Mouse (Mus musculus) stomach, embryonic 14.5 days (tissue): ENCODE data around the gene Cdc73. TPM values are rescaled to one million over a fixed set of nuclear protein-coding genes. Genes with fewer than 3 reads are reported as not detected.

ENCODE experiments used
- ATAC-seq: fragments of 200-750 bp; cut with Nextera tagmentation; 2 replicates; pipeline ENCODE4 v1.8.0; 2017; ENCODE audit warnings: low read depth, moderate TSS enrichment; ENCODE audit not compliant: insufficient number of reproducible peaks, insufficient read depth, low FRiP score
- H3K27ac ChIP-seq: fragments of 300-500 bp; sonication (generic); 2 replicates; pipeline ENCODE4 v1.5.1; 2014; ENCODE audit warnings: mild to moderate bottlenecking, low read length, moderate library complexity, mixed read lengths
- H3K27me3 ChIP-seq: fragments of 300-500 bp; sonication (generic); 2 replicates; pipeline ENCODE4 v1.6.1; 2014; ENCODE audit warnings: low read length, control low read depth, mixed read lengths; ENCODE audit not compliant: control insufficient read depth, insufficient read depth
- H3K36me3 ChIP-seq: fragments of 300-500 bp; sonication (generic); 2 replicates; pipeline ENCODE4 v1.6.1; 2014; ENCODE audit warnings: mild to moderate bottlenecking, control low read depth, low read length, moderate library complexity, mixed read lengths; ENCODE audit not compliant: control insufficient read depth, insufficient read depth
- H3K4me1 ChIP-seq: fragments of 300-500 bp; sonication (generic); 2 replicates; pipeline ENCODE4 v1.6.1; 2014; ENCODE audit warnings: low read length, control low read depth, mixed read lengths; ENCODE audit not compliant: control insufficient read depth, insufficient read depth
- H3K4me2 ChIP-seq: fragments of 300-500 bp; sonication (generic); replicated peaks from 2 replicates; pipeline ENCODE4 v1.6.1; 2014; ENCODE audit warnings: low read depth, low read length, control low read depth
- H3K4me3 ChIP-seq: fragments of 300-500 bp; sonication (generic); 2 replicates; pipeline ENCODE4 v1.5.1; 2014; ENCODE audit warnings: low read depth, low read length, control low read depth
- H3K9ac ChIP-seq: fragments of 300-500 bp; sonication (generic); replicated peaks from 2 replicates; pipeline ENCODE4 v1.6.1; 2014; ENCODE audit warnings: low read depth, mild to moderate bottlenecking, control low read depth, low read length, moderate library complexity, mixed read lengths
- H3K9me3 ChIP-seq: fragments of 300-500 bp; sonication (generic); 2 replicates; pipeline ENCODE4 v1.6.1; 2016; ENCODE audit warnings: low read depth, low read length, control low read depth; ENCODE audit not compliant: control insufficient read depth
- WGBS: fragments of 180-500 bp; shearing (Covaris S2); extraction: QIAGEN DNeasy Blood & Tissue Kit; methylation state at CpG from one replicate; pipeline ENCODE4 v1.1.7; 2014; 5-methylcytosine and 5-hydroxymethylcytosine counted together
- polyA plus RNA-seq: library from polyadenylated mRNA; unstranded; fragments of >200 nt; fragmentation: Nextera tagmentation; extraction: Ambion mirVana; gene quantifications from 2 replicates; pipeline ENCODE4 v1.2.1, GENCODE M21; 2014

The Cdc73 gene
- polyA plus RNA-seq, 1 experiment from 2014 or later, result 20.3 TPM

DNA sequence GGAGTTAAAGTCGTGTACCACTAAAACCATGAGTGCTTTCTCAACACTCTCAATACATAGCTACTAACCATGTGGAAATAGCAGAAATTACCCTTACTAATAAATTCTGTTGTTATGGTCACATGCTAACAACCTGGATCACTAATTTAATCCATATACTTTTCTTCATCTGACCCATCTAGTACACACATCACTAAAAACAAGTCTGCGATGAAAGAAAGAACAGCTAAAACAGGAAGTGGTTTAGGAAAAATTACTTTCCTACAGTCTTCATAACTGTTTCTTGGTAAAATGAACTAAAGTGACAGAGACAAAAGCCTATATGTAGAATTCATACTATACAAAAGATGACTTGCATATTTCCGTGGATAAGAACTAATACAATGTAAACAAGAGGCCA, 49.0 kb downstream of the Cdc73 start:
- no peak overlapping the region for H3K9ac ChIP-seq
- 0 out of 2 replicates have a peak, but pooled peaks cover 4% of the 10 kb centered on the region for H3K36me3 ChIP-seq
- no peak overlapping the region for H3K4me3 ChIP-seq
- H3K27ac ChIP-seq, result no peak overlapping the region
- H3K4me2 ChIP-seq, result no peak overlapping the region
- no peaks in the 10 kb centered on the region for H3K4me1 ChIP-seq
- no peak for ATAC-seq
- H3K9me3 ChIP-seq, result no peaks in the 10 kb centered on the region
- no peaks in the 10 kb centered on the region for H3K27me3 ChIP-seq
- WGBS, result 89% methylated on average over 3 of the region's 3 CpGs

DNA sequence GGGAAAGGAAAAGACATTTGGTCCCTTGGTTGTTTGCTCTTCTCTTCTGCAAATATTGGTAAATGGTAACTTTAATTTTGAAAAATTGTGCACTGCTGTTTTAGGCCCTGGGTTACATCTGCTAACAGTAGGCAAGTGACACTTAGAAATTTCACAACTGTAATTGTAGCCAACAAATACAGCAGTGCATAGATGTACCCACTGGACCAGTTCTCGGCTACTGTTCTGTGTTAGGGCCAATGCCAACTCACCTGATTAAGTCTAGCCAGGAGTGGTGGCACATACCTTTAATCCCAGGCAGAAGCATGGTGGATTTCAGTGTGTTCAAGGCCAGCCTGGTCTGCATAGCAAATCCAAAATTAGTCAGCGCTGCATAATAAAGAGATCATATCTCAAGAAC, 52.4 kb downstream of the Cdc73 start:
- H3K36me3 ChIP-seq, result 0 out of 2 replicates have a peak, but pooled peaks cover 4% of the 10 kb centered on the region
- no peak for ATAC-seq
- H3K9ac ChIP-seq, result no peak overlapping the region
- no peaks in the 10 kb centered on the region for H3K4me1 ChIP-seq
- H3K4me2 ChIP-seq, result no peak overlapping the region
- WGBS, result 94% methylated on average over 2 of the region's 2 CpGs
- no peak overlapping the region for H3K27ac ChIP-seq
- H3K9me3 ChIP-seq, result no peaks in the 10 kb centered on the region
- no peaks in the 10 kb centered on the region for H3K27me3 ChIP-seq
- H3K4me3 ChIP-seq, result no peak overlapping the region

DNA sequence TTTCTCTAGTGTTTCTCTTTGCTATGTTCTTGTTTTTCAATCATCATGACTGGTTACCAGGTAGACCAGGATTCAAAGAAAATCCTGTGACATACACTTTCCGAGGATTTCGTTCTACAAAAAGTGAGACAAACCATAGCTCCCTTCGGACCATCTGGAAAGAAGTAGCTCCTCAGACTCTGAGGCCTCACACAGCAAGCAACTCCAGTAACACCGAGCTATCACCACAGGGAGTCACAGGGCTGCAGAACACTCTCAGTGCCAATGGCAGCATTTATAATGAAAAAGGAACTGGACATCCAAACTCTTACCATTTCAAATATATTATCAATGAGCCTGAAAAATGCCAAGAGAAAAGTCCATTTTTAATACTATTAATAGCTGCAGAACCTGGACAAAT, 56.5 kb downstream of the Cdc73 start:
- no peak overlapping the region for H3K9ac ChIP-seq
- no peaks in the 10 kb centered on the region for H3K36me3 ChIP-seq
- H3K4me1 ChIP-seq, result no peaks in the 10 kb centered on the region
- H3K27me3 ChIP-seq, result no peaks in the 10 kb centered on the region
- H3K27ac ChIP-seq, result no peak overlapping the region
- no peak overlapping the region for H3K4me2 ChIP-seq
- no peaks in the 10 kb centered on the region for H3K9me3 ChIP-seq
- no peak for ATAC-seq
- 91% methylated on average over 4 of the region's 4 CpGs for WGBS
- H3K4me3 ChIP-seq, result no peak overlapping the region

DNA sequence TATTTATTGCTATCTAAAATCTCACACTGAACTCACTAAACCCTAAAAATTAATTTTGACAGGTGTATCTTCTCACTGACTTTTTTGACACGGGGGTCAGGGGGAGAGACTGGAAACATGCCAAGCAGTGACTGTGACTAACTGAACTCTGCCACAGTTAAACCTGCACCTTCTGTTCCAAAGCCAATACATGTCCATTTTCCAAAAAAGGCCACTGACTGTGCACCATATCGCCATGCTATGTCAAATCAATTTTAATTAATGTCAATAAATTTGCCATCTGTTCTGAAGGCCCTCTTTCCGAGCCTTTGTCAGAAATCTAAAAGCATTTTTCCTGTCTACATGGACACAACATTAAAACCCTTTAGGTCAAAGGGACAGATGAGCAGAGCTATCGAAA, 57.3 kb downstream of the Cdc73 start:
- Histone ChIP-seq H3K9me3 (no peaks in the 10 kb centered on the region), H3K27me3 (no peaks in the 10 kb centered on the region), H3K4me3 (no peak overlapping the region), H3K4me1 (no peaks in the 10 kb centered on the region), H3K27ac (no peak overlapping the region), H3K36me3 (no peaks in the 10 kb centered on the region), H3K4me2 (no peak overlapping the region), H3K9ac (no peak overlapping the region)
- ATAC-seq, result no peak
- WGBS, result 54% methylated on average over 4 of the region's 4 CpGs

DNA sequence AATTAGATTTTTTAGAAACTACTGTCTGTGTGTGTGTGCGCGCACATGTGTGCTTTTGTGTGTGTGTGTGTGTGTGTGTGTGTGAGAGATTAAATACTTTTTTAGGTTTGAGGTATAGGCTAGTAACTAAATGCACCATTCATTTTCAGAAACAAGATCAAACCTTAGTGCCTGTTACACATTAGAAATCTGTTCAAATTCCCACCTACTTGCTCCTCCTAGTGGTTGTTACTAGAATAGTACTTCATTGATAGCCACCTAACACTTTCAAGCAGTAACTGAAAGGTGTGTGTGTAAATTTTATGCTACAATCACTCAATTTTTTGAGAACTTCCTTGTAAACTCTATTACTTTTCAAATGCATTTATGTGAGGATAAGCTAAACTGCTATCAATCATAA, 58.5 kb downstream of the Cdc73 start:
- H3K4me2 ChIP-seq, result no peak overlapping the region
- 100% methylated on average over 2 of the region's 2 CpGs for WGBS
- H3K4me3 ChIP-seq, result no peak overlapping the region
- H3K36me3 ChIP-seq, result no peaks in the 10 kb centered on the region
- no peaks in the 10 kb centered on the region for H3K27me3 ChIP-seq
- no peak overlapping the region for H3K27ac ChIP-seq
- no peaks in the 10 kb centered on the region for H3K9me3 ChIP-seq
- no peak overlapping the region for H3K9ac ChIP-seq
- no peak for ATAC-seq
- no peaks in the 10 kb centered on the region for H3K4me1 ChIP-seq

DNA sequence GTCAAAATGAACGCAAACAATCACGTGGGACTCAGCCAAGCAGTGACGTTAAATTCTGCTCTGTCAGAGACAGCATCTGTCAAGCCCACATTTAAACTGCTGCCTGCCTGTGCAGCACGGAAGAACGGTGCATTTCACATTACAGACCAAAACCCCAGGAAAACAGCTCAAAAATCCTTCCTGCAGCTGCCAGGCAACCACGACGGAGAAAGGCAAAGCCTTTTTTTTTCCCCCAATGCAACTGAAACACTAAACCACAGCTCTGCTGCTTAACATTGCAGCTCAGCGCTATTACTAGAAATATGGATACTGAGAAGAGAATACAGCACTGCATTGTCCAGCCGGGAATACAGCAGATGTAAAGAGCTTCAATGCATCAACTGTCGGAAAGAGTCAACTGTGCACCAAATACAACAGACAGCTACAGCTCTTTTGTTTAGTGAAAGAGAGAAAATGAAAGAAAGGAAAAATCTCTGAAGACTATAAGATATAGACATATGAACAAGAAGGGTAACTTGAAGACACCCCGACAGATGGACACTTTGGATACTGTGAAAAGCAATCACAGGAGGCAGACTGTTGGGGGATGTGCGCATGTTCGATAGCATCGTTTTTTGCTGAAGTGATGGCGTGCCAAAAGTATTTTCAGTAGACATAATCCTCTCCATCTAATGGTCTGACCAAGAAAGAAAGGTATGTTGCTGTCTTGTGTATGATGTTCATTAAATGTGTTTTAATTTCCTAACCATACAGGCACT, 61.9 kb downstream of the Cdc73 start, which contains the start of gene B3galt2:
Gene B3galt2, plus strand, starts transcription at position 15 of the 758 bp plus-strand sequence.
- H3K9me3 ChIP-seq, result no peaks in the 10 kb centered on the region
- peak within 1 kb of the TSS; percentile 48; the same call in 1 of the 2 replicates for H3K27ac ChIP-seq
- peak within 1 kb of the TSS; percentile 11; the same call in 1 of the 2 replicates for H3K4me3 ChIP-seq
- WGBS, result 39% methylated on average over 15 of the region's 15 CpGs
- H3K27me3 ChIP-seq, result no peaks in the 10 kb centered on the region
- ATAC-seq, result 0 out of 2 replicates have a peak, but pooled peaks have one; percentile 14
- H3K9ac ChIP-seq, result no peak within 1 kb of the TSS; the same call in 1 of the 2 replicates
- peak within 1 kb of the TSS; percentile 44 for H3K4me2 ChIP-seq
- no peaks in the 10 kb centered on the region for H3K36me3 ChIP-seq
- no peaks in the 10 kb centered on the region for H3K4me1 ChIP-seq

DNA sequence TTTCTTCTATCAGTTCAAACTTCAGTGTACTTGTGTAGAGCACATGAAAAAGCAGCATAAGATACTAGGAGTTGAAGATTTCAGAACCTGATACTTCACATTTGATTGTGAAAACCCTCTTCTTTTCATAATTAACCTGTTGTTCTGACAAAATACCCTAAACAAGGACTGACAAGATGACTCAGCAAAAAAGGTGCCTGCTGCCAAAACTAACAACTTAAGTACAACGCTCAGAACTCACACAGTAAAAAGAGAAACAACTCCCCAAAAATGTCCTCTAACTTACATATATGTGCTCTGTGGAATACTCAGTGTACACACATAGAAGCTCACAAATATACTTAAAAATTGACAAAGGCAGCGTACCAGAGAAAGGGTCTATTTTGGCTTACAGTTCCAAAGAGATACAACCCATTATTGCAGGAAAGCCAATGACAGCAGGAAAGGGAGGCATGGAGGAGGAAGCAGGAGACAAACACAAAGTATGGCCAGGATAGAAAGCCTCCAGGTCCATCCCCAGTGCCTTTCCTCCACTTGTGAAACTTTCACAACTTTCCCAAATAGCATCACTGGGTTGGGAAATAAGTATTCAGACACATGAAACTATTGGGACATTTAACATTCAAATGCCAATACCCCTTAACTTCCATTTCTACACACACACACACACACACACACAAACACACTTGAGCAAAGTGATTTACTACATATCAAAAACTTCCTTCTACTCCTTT, 69.7 kb downstream of the Cdc73 start:
- Histone ChIP-seq H3K9ac (no peak overlapping the region), H3K27me3 (no peaks in the 10 kb centered on the region), H3K36me3 (no peaks in the 10 kb centered on the region), H3K4me3 (no peak overlapping the region), H3K9me3 (no peaks in the 10 kb centered on the region), H3K27ac (no peak overlapping the region), H3K4me2 (no peak overlapping the region), H3K4me1 (no peaks in the 10 kb centered on the region)
- 78% methylated on average over 2 of the region's 2 CpGs for WGBS
- ATAC-seq, result no peak

DNA sequence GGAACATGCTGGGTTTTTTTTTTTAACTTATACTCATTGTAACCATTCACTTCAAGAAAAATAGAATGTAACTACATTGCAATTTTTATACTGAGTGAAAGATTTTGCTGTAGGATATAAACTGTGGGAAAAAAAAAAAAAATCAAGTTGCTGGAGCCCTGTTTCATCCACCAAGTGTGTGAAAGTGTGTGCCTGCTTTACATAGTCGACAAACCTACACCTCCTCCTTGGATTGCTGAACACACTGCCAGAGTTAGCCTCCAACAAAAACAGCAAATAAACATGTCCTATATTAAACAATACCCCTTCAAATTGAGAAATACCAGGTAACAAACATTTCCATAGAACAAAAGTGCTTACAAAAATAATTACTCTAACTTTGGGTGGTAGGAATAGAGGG, 70.3 kb downstream of the Cdc73 start:
- no peak for ATAC-seq
- H3K36me3 ChIP-seq, result no peaks in the 10 kb centered on the region
- H3K9ac ChIP-seq, result no peak overlapping the region
- H3K4me1 ChIP-seq, result no peaks in the 10 kb centered on the region
- H3K27ac ChIP-seq, result no peak overlapping the region
- no peaks in the 10 kb centered on the region for H3K9me3 ChIP-seq
- H3K4me3 ChIP-seq, result no peak overlapping the region
- H3K27me3 ChIP-seq, result no peaks in the 10 kb centered on the region
- WGBS, result 72% methylated on average over 1 of the region's 1 CpGs
- no peak overlapping the region for H3K4me2 ChIP-seq
